Mouse (Mus musculus): ENCODE data around the gene Pgd. TPM values are rescaled to one million over a fixed set of nuclear protein-coding genes. Genes with fewer than 3 reads are reported as not detected.
"Not testable (repeated sequence)": the region's sequence is repeated elsewhere in the genome, so short reads cannot be mapped to it uniquely, and the experiment has no call there.

Gene Pgd
- polyA plus RNA-seq, 1 experiment from 2014 or later, result 129 TPM

DNA sequence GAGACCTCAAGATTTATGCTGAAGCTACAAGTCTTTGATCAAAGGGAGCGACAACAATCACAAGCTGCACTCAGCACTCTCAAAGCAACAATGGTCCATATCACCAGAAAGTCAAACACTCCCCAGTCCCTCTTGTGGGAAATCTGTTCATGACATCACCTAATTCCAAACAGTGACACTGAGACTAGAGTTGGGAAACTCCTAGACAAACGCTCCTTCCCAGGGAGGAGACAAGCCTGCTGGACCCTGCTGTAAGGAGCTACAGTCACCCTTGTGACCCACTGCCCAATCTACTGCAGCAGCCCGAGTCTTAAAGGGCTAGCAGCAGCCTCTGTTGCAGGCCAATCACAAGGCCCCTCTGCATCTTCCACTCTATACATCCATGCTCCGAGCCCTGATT is 13.0 kb upstream of the Pgd start:
- Histone ChIP-seq H3K4me2 (no peak overlapping the region), H3K4me3 (replicated peaks) (no peak overlapping the region), H3K4me1 (0 out of 2 replicates have a peak, but pooled peaks cover 4% of the 10 kb centered on the region), H3K27ac (no peak overlapping the region), H3K36me3 (peaks cover 53% of the 10 kb centered on the region), H3K9ac (no peak overlapping the region), H3K9me3 (replicated peaks) (no peaks in the 10 kb centered on the region), H3K27me3 (no peaks in the 10 kb centered on the region)
- 46% methylated on average over 4 of the region's 4 CpGs for WGBS
- ATAC-seq (replicated peaks; ENCODE audit: low FRiP score), result no peak

DNA sequence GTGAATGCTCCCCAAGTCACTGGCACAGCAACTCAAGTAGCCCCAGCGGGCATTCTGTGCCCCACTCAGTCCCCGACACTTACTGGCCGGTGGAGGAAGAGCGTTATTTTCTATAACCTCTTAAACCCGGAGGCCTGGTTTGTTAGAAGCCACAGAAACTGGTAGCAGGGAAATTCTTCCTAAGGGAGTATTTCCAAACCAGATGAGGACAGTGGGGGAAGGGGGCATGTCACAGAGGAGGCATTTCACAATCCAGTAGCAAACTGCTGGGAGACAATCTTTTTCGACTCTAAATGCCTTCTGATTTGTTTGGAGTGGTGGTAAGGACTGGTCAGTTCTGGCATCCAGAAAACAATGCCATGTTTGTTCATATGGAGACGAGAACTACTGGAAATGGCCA is 12.6 kb upstream of the Pgd start:
- no peaks in the 10 kb centered on the region for H3K9me3 ChIP-seq (replicated peaks)
- 0 out of 2 replicates have a peak, but pooled peaks cover 4% of the 10 kb centered on the region for H3K4me1 ChIP-seq
- no peak for ATAC-seq (replicated peaks; ENCODE audit: low FRiP score)
- no peak overlapping the region for H3K4me3 ChIP-seq (replicated peaks)
- no peak overlapping the region for H3K27ac ChIP-seq
- WGBS, result 77% methylated on average over 7 of the region's 7 CpGs
- no peaks in the 10 kb centered on the region for H3K27me3 ChIP-seq
- H3K9ac ChIP-seq, result no peak overlapping the region
- no peak overlapping the region for H3K4me2 ChIP-seq
- H3K36me3 ChIP-seq, result peaks cover 49% of the 10 kb centered on the region

DNA sequence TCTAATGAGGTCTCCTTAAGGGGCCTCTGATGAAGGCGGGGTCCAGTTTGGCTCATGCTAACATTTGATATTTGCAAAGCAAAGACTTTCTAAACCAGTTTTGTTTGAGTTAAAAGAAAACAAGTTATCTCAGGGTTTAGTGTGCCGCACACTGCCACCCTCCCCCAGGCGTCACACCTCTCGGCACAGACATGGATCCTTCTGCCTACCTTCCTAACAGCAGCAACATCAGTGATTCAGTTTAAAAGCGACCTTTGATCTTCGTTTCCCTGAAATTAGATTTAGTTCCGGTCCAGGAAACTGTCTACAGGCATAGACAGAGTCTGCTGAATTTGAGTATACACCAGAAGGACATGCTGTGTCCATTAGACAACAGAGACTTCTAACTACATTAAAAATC is 11.8 kb upstream of the Pgd start:
- Histone ChIP-seq H3K36me3 (peaks cover 41% of the 10 kb centered on the region), H3K27ac (no peak overlapping the region), H3K4me1 (peaks cover 4% of the 10 kb centered on the region; the same call in 1 of the 2 replicates), H3K4me3 (replicated peaks) (no peak overlapping the region), H3K4me2 (no peak overlapping the region), H3K9ac (no peak overlapping the region), H3K9me3 (replicated peaks) (no peaks in the 10 kb centered on the region), H3K27me3 (no peaks in the 10 kb centered on the region)
- WGBS, result 61% methylated on average over 7 of the region's 7 CpGs
- ATAC-seq (replicated peaks; ENCODE audit: low FRiP score), result no peak

DNA sequence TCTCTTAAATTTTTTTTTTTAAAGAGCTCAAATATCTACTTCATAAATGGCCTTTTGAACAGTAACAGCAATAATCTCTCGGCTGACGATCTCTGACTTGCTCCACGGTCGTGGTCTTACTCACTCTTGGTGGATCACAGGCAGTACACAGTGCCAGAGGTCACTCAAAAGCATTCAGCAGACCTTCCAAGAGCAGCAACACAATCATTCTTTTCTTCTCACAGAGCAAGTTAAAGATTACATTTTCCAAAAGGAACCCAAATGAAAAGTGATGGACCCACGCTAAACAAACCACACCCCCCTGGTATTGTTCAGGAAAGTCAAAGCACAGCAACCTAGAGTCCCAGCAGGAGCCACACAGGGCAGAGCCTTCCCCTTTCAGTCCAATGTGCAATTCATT is 10.5 kb upstream of the Pgd start:
- no peak overlapping the region for H3K9ac ChIP-seq
- 52% methylated on average over 5 of the region's 5 CpGs for WGBS
- H3K4me3 ChIP-seq (replicated peaks), result no peak overlapping the region
- no peak overlapping the region for H3K4me2 ChIP-seq
- H3K36me3 ChIP-seq, result peaks cover 28% of the 10 kb centered on the region
- peaks cover 4% of the 10 kb centered on the region; the same call in 1 of the 2 replicates for H3K4me1 ChIP-seq
- no peak for ATAC-seq (replicated peaks; ENCODE audit: low FRiP score)
- no peaks in the 10 kb centered on the region for H3K27me3 ChIP-seq
- no peaks in the 10 kb centered on the region for H3K9me3 ChIP-seq (replicated peaks)
- no peak overlapping the region for H3K27ac ChIP-seq

DNA sequence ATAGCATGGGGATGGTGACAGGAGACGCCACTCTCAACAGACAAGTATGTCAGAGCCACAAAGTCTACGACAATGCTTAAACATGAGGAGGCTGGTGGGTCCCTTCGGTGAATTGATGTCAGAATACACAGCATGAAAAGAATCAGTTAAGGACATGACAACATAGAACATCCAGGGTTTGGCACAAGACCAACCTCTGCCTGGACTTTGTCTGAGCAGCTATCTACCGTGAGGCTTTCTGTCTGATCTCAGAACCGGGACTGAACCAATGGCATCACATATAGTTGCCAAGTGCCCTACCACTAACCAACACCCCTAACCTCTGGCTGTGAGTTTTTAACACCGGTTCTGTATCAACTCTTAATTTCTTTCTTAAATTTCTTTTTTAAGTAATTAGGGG is 10.1 kb upstream of the Pgd start:
- no peak overlapping the region for H3K27ac ChIP-seq
- no peak overlapping the region for H3K4me2 ChIP-seq
- peaks cover 24% of the 10 kb centered on the region for H3K36me3 ChIP-seq
- H3K9ac ChIP-seq, result no peak overlapping the region
- 84% methylated on average over 6 of the region's 6 CpGs for WGBS
- no peak for ATAC-seq (replicated peaks; ENCODE audit: low FRiP score)
- no peaks in the 10 kb centered on the region for H3K9me3 ChIP-seq (replicated peaks)
- no peaks in the 10 kb centered on the region for H3K27me3 ChIP-seq
- no peak overlapping the region for H3K4me3 ChIP-seq (replicated peaks)
- H3K4me1 ChIP-seq, result peaks cover 7% of the 10 kb centered on the region; the same call in 1 of the 2 replicates

DNA sequence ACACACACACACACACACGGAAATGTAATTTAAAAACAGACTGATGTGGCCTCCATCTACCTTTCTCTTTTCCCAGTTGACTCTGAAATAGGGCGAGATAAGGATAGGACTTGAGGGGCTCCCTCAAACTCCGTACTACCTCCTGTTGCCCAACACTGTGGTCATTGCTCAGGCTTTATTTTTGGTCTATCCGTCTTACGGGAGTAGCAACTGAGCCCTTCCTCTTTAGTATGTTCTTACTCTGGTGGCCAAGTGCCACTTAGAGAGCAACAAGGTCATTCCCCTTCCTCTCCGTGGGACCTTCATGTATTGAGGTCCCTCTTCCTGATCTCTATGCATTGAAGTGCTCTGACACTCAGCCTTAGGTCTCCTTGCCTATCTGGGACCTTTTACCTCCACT is 7.1 kb upstream of the Pgd start:
- H3K4me3 ChIP-seq (replicated peaks), result no peak overlapping the region
- no peak overlapping the region for H3K9ac ChIP-seq
- H3K4me1 ChIP-seq, result peaks cover 10% of the 10 kb centered on the region
- H3K9me3 ChIP-seq (replicated peaks), result no peaks in the 10 kb centered on the region
- H3K27me3 ChIP-seq, result no peaks in the 10 kb centered on the region
- 84% methylated on average over 6 of the region's 6 CpGs for WGBS
- H3K4me2 ChIP-seq, result no peak overlapping the region
- no peak overlapping the region for H3K27ac ChIP-seq
- no peaks in the 10 kb centered on the region for H3K36me3 ChIP-seq
- no peak for ATAC-seq (replicated peaks; ENCODE audit: low FRiP score)

DNA sequence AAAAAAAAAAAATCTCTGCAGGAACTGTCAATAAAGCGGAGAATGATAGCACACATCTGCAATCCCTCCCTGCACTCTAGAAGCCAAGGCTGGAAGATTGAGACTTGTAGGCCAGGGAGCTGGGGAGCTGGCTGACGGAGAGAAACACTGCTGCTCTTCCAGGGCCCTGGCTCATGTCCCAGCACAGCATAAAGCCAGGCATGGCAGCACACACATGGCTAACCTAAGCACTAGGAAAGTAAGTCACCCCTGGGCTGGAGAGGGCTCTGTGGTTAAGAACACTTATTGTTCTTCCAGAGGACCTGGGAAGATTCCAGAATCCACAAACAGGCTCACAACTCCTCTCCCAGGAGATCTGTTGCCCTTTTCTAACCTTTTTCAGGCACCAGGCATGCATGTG is 6.1 kb upstream of the Pgd start:
- H3K27ac ChIP-seq, result peak overlapping the region; percentile 19; the same call in 1 of the 2 replicates
- ATAC-seq (replicated peaks; ENCODE audit: low FRiP score), result no peak
- WGBS, result 79% methylated on average over 2 of the region's 2 CpGs

DNA sequence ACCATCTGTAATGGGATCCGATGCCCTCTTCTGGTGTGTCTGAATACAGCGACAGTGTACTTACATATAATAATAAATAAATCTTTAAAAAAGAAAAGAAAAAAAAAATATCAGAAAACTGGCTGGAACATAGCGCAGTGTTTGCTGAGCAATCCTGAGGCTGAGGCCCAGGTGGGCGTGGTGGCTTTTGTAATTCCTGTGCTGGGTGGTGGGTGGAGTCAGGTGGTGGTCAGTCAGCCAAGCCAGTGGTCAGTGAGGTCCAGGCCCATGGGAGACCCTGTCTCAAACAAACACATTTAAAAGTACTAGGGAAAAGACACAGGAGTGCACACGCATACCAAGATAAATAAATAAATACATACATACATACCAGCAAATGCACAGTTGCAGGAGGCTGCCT is 5.5 kb upstream of the Pgd start:
- Histone ChIP-seq H3K27ac (peak overlapping the region; percentile 19; the same call in 1 of the 2 replicates), H3K4me1 (peaks cover 6% of the 10 kb centered on the region)
- 83% methylated on average over 5 of the region's 5 CpGs for WGBS

More for the DNA sequence above, 6.1 kb upstream of the Pgd start:
- no peaks in the 10 kb centered on the region for H3K27me3 ChIP-seq
- H3K4me2 ChIP-seq, result no peak overlapping the region
- no peak overlapping the region for H3K9ac ChIP-seq
- no peaks in the 10 kb centered on the region for H3K9me3 ChIP-seq (replicated peaks)
- H3K36me3 ChIP-seq, result no peaks in the 10 kb centered on the region
- no peak overlapping the region for H3K4me3 ChIP-seq (replicated peaks)
- H3K4me1 ChIP-seq, result peaks cover 6% of the 10 kb centered on the region

DNA sequence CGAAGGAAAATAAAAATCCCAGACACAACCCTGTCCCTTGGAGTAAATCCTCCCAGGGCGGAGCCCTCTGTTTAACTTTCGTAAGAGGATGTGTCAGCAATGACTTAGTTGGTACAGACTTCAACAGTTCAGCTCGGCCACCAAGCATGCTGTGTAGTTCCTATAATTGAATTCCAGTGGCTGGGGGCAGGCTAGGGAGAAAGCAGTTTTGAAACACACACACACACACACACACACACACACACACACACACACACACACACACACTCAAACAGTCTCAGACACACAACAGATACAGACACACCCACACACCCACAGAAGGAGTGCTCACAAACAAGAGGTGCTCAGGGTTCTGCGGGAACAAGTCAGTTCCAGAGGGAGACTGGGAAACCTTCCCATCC is 5.0 kb upstream of the Pgd start:
- no peak overlapping the region for H3K4me2 ChIP-seq
- H3K27ac ChIP-seq, result no peak overlapping the region
- H3K4me3 ChIP-seq (replicated peaks), result no peak overlapping the region
- ATAC-seq (replicated peaks; ENCODE audit: low FRiP score), result no peak
- peaks cover 6% of the 10 kb centered on the region for H3K4me1 ChIP-seq
- H3K27me3 ChIP-seq, result no peaks in the 10 kb centered on the region
- H3K9me3 ChIP-seq (replicated peaks), result no peaks in the 10 kb centered on the region
- H3K9ac ChIP-seq, result no peak overlapping the region
- WGBS, result 56% methylated on average over 5 of the region's 5 CpGs
- H3K36me3 ChIP-seq, result no peaks in the 10 kb centered on the region

More for the DNA sequence above, 5.5 kb upstream of the Pgd start:
- H3K9ac ChIP-seq, result no peak overlapping the region
- H3K36me3 ChIP-seq, result no peaks in the 10 kb centered on the region
- no peak overlapping the region for H3K4me3 ChIP-seq (replicated peaks)
- no peaks in the 10 kb centered on the region for H3K27me3 ChIP-seq
- H3K9me3 ChIP-seq (replicated peaks), result no peaks in the 10 kb centered on the region
- 0 out of 2 replicates have a peak, but pooled peaks have one; percentile 34 for ATAC-seq (replicated peaks; ENCODE audit: low FRiP score)
- no peak overlapping the region for H3K4me2 ChIP-seq

DNA sequence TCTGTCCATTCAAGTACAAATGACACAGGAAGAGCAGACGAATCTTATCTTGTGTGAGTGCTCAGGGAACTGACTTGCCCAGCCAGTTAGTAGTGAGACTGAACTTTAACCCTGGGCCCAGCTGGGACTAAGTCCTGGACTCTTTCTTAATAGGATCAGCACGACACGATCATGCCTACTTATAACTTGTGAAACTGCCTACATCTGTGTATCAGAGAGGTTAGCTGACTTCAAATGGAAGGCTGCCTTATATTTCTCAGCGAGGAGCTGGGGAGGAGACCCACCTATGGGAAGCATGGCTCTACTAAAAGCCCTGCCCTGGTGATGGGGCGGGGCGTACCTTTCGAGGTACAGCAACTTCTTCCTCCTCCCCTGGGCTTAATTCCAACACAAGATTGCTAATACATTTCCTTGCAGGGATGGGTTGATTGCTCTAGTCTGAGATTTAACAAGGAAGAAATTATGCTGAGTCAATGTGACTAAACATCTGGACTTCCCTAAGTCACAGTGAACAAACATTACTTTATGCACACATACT is 3.9 kb upstream of the Pgd start:
- Histone ChIP-seq H3K9me3 (replicated peaks) (no peaks in the 10 kb centered on the region), H3K4me2 (no peak overlapping the region), H3K27ac (peak overlapping the region; percentile 48; the same call in 1 of the 2 replicates), H3K4me1 (peaks cover 12% of the 10 kb centered on the region), H3K27me3 (no peaks in the 10 kb centered on the region), H3K36me3 (no peaks in the 10 kb centered on the region), H3K4me3 (replicated peaks) (no peak overlapping the region), H3K9ac (no peak overlapping the region)
- 70% methylated on average over 7 of the region's 7 CpGs for WGBS
- no peak for ATAC-seq (replicated peaks; ENCODE audit: low FRiP score)

DNA sequence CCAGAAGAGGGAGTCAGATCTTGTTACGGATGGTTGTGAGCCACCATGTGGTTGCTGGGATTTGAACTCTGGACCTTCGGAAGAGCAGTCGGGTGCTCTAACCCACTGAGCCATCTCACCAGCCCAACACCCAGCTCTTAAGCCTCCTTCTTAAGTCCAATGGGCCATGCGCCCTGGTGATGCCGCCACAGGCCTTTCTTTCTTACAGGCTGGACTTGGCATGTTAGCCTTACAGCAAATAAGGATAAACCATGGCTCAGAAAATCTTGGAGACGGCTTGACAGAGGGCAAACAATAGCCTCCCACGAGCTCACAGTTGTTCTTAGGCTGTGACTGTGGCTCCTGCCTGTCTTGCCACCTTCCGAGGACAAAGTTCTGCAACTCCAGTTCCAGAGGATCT is 3.4 kb upstream of the Pgd start:
- H3K4me2 ChIP-seq; H3K4me3 ChIP-seq (replicated peaks); H3K9ac ChIP-seq; H3K27me3 ChIP-seq; H3K9me3 ChIP-seq (replicated peaks); ATAC-seq (replicated peaks; ENCODE audit: low FRiP score); H3K36me3 ChIP-seq: not testable (repeated sequence)
- Histone ChIP-seq H3K4me1 (peaks cover 17% of the 10 kb centered on the region), H3K27ac (peak overlapping the region; percentile 48; the same call in 1 of the 2 replicates)
- 79% methylated on average over 7 of the region's 8 CpGs for WGBS

DNA sequence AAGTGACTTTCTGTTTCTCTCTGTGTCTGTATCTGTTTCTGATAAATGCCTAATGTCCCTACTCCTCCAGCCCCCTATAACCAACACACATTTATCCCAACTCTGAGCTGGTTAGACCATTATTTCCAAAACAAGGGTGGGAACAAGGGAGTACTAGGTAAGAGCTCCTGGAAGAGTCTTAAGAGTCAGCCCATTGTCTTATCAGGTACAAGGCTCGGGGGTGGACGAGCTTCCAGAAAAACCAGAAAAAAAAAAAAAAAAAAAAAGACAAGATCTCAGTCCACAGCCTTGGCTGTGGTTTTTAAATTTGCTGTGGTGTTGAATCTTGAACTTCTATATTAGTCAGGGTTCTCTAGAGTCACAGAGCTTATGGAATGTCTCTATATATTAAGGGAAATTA is 1.4 kb upstream of the Pgd start:
- no peaks in the 10 kb centered on the region for H3K27me3 ChIP-seq
- 78% methylated on average over 2 of the region's 2 CpGs for WGBS
- peaks cover 18% of the 10 kb centered on the region for H3K36me3 ChIP-seq
- no peak overlapping the region for H3K9ac ChIP-seq
- no peak for ATAC-seq (replicated peaks; ENCODE audit: low FRiP score)
- no peaks in the 10 kb centered on the region for H3K9me3 ChIP-seq (replicated peaks)
- H3K4me2 ChIP-seq, result peak overlapping the region; percentile 96
- peaks cover 18% of the 10 kb centered on the region for H3K4me1 ChIP-seq
- no peak overlapping the region for H3K27ac ChIP-seq
- no peak overlapping the region for H3K4me3 ChIP-seq (replicated peaks)

Data from kidney, embryonic 15.5 days (tissue).